Mouse (Mus musculus) MEL (cell line): ENCODE measurements at regions not wholly inside any gene's neighbourhood (a gene's known extent, or its start where the extent isn't known, plus 50 kb on each side); places are given as distances from the start of the nearest gene placed in this dataset.

Experiments used
- DNase-seq: peaks from one replicate; pipeline ENCODE4 v3.0.0; 2011; ENCODE audit warnings: low read depth, low spot score
- H3K27ac ChIP-seq: 2 replicates; pipeline ENCODE4 v1.5.1; 2012; ENCODE audit warnings: low read depth, mild to moderate bottlenecking, control low read depth, low read length, moderate library complexity; ENCODE audit not compliant: control insufficient read depth
- H3K27me3 ChIP-seq, 2 experiments: fragments of 150-350 bp in 1 of 2; sonication (generic) in 1 of 2; 2 replicates each; pipeline ENCODE4 v1.6.1; 2012; ENCODE audit warnings: low read length in 2 of 2, mild to moderate bottlenecking in 2 of 2, improper control_type of control experiment in 1 of 2, moderate library complexity in 1 of 2; ENCODE audit not compliant: insufficient read depth in 2 of 2, control insufficient read depth in 1 of 2
- H3K36me3 ChIP-seq, 2 experiments: 2 replicates each; pipeline ENCODE4 v1.6.1; 2012 to 2014; ENCODE audit warnings: low read length in 2 of 2, improper control_type of control experiment in 1 of 2, inconsistent platforms in 1 of 2, mild to moderate bottlenecking in 1 of 2; ENCODE audit not compliant: insufficient read depth in 2 of 2, control insufficient read depth in 1 of 2
- H3K4me1 ChIP-seq, 2 experiments: fragments of 150-350 bp in 1 of 2; sonication (generic) in 1 of 2; 2 replicates each; pipeline ENCODE4 v1.6.1; 2012; ENCODE audit warnings: low read length in 2 of 2, improper control_type of control experiment in 1 of 2, mild to moderate bottlenecking in 1 of 2; ENCODE audit not compliant: insufficient read depth in 2 of 2, control insufficient read depth in 1 of 2
- H3K4me3 ChIP-seq, 2 experiments: fragments of 150-350 bp in 1 of 2; sonication (generic) in 1 of 2; 2 replicates each; pipeline ENCODE4 v1.5.1; 2012; ENCODE audit warnings: low read depth in 2 of 2, low read length in 2 of 2, mild to moderate bottlenecking in 2 of 2, moderate library complexity in 2 of 2, control low read depth in 1 of 2, improper control_type of control experiment in 1 of 2; ENCODE audit not compliant: control insufficient read depth in 1 of 2, insufficient read depth in 1 of 2
- H3K79me2 ChIP-seq: 2 replicates; pipeline ENCODE4 v1.6.1; 2012; ENCODE audit warnings: mild to moderate bottlenecking, low read length, moderate library complexity; ENCODE audit not compliant: control insufficient read depth, poor library complexity, insufficient read depth
- H3K9ac ChIP-seq: 2 replicates; pipeline ENCODE4 v1.6.1; 2012; ENCODE audit warnings: low read depth, mild to moderate bottlenecking, control low read depth, low read length, moderate library complexity; ENCODE audit not compliant: control insufficient read depth, poor library complexity, severe bottlenecking
- H3K9me3 ChIP-seq: fragments of 150-350 bp; sonication (generic); replicated peaks from 2 replicates; pipeline ENCODE4 v1.6.1; 2012; ENCODE audit warnings: mild to moderate bottlenecking, low read length, improper control_type of control experiment, moderate library complexity; ENCODE audit not compliant: insufficient read depth
- BHLHE40 ChIP-seq: IDR thresholded peaks from 2 replicates; pipeline ENCODE4 v1.6.1; 2012; ENCODE audit warnings: low read depth, mild to moderate bottlenecking, inconsistent platforms, low read length, improper control_type of control experiment, borderline replicate concordance
- CHD1 ChIP-seq: IDR thresholded peaks from 2 replicates; pipeline ENCODE4 v1.6.1; 2012; ENCODE audit warnings: low read depth, mild to moderate bottlenecking, inconsistent platforms, low read length, improper control_type of control experiment
- CHD2 ChIP-seq: IDR thresholded peaks from 2 replicates; pipeline ENCODE4 v1.6.1; 2011; ENCODE audit warnings: low read length, improper control_type of control experiment
- CTCF ChIP-seq, 3 experiments: IDR thresholded peaks in 2 of 3; conservative IDR thresholded peaks in 1 of 3; 2 replicates each; pipeline ENCODE4 v1.5.1; 2011 to 2012; ENCODE audit warnings: low read length in 3 of 3, low read depth in 2 of 3, mild to moderate bottlenecking in 2 of 3, improper control_type of control experiment in 1 of 3, inconsistent platforms in 1 of 3, mixed read lengths in 1 of 3, moderate library complexity in 1 of 3; ENCODE audit not compliant: control insufficient read depth in 1 of 3, insufficient read depth in 1 of 3, poor library complexity in 1 of 3, severe bottlenecking in 1 of 3
- ETS1 ChIP-seq: IDR thresholded peaks from 2 replicates; pipeline ENCODE4 v1.6.1; 2012; ENCODE audit warnings: low read depth, mild to moderate bottlenecking, inconsistent platforms, low read length, improper control_type of control experiment, moderate library complexity
- GABPA ChIP-seq: IDR thresholded peaks from 2 replicates; pipeline ENCODE4 v1.6.1; 2012; ENCODE audit warnings: low read depth, mild to moderate bottlenecking, inconsistent platforms, low read length, improper control_type of control experiment, moderate library complexity
- GATA1 ChIP-seq: IDR thresholded peaks from 2 replicates; pipeline ENCODE4 v1.6.1; 2011; ENCODE audit warnings: low read depth, low read length, improper control_type of control experiment
- HCFC1 ChIP-seq: IDR thresholded peaks from 2 replicates; pipeline ENCODE4 v1.6.1; 2012; ENCODE audit warnings: low read depth, mild to moderate bottlenecking, inconsistent platforms, low read length, improper control_type of control experiment, moderate library complexity
- JUND ChIP-seq: IDR thresholded peaks from 2 replicates; pipeline ENCODE4 v1.6.1; 2011; ENCODE audit warnings: low read depth, mild to moderate bottlenecking, improper control_type of control experiment, low read length
- MAX ChIP-seq: IDR thresholded peaks from 2 replicates; pipeline ENCODE4 v1.6.1; 2011; ENCODE audit warnings: low read length, improper control_type of control experiment
- MEF2A ChIP-seq: IDR thresholded peaks from 2 replicates; pipeline ENCODE4 v1.6.1; 2014; ENCODE audit warnings: low read depth, mild to moderate bottlenecking, inconsistent platforms, low read length, improper control_type of control experiment; ENCODE audit not compliant: poor library complexity, insufficient replicate concordance, severe bottlenecking; ENCODE audit errors: extremely low read depth
- MYB ChIP-seq: IDR thresholded peaks from 2 replicates; pipeline ENCODE4 v1.6.1; 2011; ENCODE audit warnings: mild to moderate bottlenecking, low read depth, low read length, improper control_type of control experiment
- NELFE ChIP-seq: IDR thresholded peaks from 2 replicates; pipeline ENCODE4 v1.6.1; 2011; ENCODE audit warnings: low read depth, low read length, improper control_type of control experiment
- NRF1 ChIP-seq: IDR thresholded peaks from 2 replicates; pipeline ENCODE4 v1.6.1; 2014; ENCODE audit warnings: low read depth, mild to moderate bottlenecking, inconsistent platforms, low read length, improper control_type of control experiment, moderate library complexity; ENCODE audit not compliant: poor library complexity, insufficient read depth, severe bottlenecking
- POLR2A ChIP-seq, 2 experiments: IDR thresholded peaks; 2 replicates each; pipeline ENCODE4 v1.6.1; 2011 to 2012; ENCODE audit warnings: low read length in 2 of 2, mild to moderate bottlenecking in 2 of 2, control low read depth in 1 of 2, improper control_type of control experiment in 1 of 2, low read depth in 1 of 2, moderate library complexity in 1 of 2; ENCODE audit not compliant: control insufficient read depth in 1 of 2, insufficient read depth in 1 of 2, poor library complexity in 1 of 2
- POLR2AphosphoS2 ChIP-seq: IDR thresholded peaks from 2 replicates; pipeline ENCODE4 v1.6.1; 2011; ENCODE audit warnings: low read length, improper control_type of control experiment
- RCOR1 ChIP-seq: IDR thresholded peaks from 2 replicates; pipeline ENCODE4 v1.6.1; 2012; ENCODE audit warnings: low read depth, mild to moderate bottlenecking, inconsistent platforms, low read length, improper control_type of control experiment
- TBP ChIP-seq: IDR thresholded peaks from 2 replicates; pipeline ENCODE4 v1.8.0; 2011; ENCODE audit warnings: low read depth, low read length, improper control_type of control experiment
- TCF12 ChIP-seq: IDR thresholded peaks from 2 replicates; pipeline ENCODE4 v1.6.1; 2014; ENCODE audit warnings: low read depth, mild to moderate bottlenecking, inconsistent platforms, low read length, improper control_type of control experiment, moderate library complexity
- UBTF ChIP-seq: IDR thresholded peaks from 2 replicates; pipeline ENCODE4 v1.6.1; 2012; ENCODE audit warnings: low read depth, mild to moderate bottlenecking, inconsistent platforms, low read length, improper control_type of control experiment, moderate library complexity, borderline replicate concordance; ENCODE audit not compliant: insufficient read depth
- USF1 ChIP-seq: IDR thresholded peaks from 2 replicates; pipeline ENCODE4 v1.6.1; 2014; ENCODE audit warnings: low read depth, mild to moderate bottlenecking, inconsistent platforms, low read length, improper control_type of control experiment, moderate library complexity
- USF2 ChIP-seq, 2 experiments: IDR thresholded peaks; 2 replicates each; pipeline ENCODE4 v1.6.1; 2011 to 2012; ENCODE audit warnings: improper control_type of control experiment in 2 of 2, low read length in 2 of 2, borderline replicate concordance in 1 of 2, inconsistent platforms in 1 of 2, low read depth in 1 of 2, mild to moderate bottlenecking in 1 of 2; ENCODE audit not compliant: insufficient read depth in 1 of 2
- ZC3H11A ChIP-seq: IDR thresholded peaks from 2 replicates; pipeline ENCODE4 v1.6.1; 2012; ENCODE audit warnings: low read depth, mild to moderate bottlenecking, inconsistent platforms, low read length, improper control_type of control experiment
- ZMIZ1 ChIP-seq: IDR thresholded peaks from 2 replicates; pipeline ENCODE4 v1.6.1; 2012; ENCODE audit warnings: low read depth, mild to moderate bottlenecking, inconsistent platforms, low read length, improper control_type of control experiment, moderate library complexity
- ZNF384 ChIP-seq: IDR thresholded peaks from 2 replicates; pipeline ENCODE4 v1.6.1; 2012; ENCODE audit warnings: low read depth, mild to moderate bottlenecking, inconsistent platforms, low read length, improper control_type of control experiment

- Histone ChIP-seq H3K4me1 (no peaks in the 10 kb centered on the region), H3K9me3 (no peaks in the 10 kb centered on the region), H3K4me3 (no peak overlapping the region), H3K9ac (no peak overlapping the region), H3K79me2 (no peaks in the 10 kb centered on the region), H3K27me3 (no peaks in the 10 kb centered on the region), H3K27ac (no peak overlapping the region)
- TF ChIP-seq TCF12 (no peak), JUND (no peak), MAX (no peak), CTCF (IDR thresholded peaks at IDR 0.05 in 2 of 3, conservative IDR thresholded peaks at IDR 0.05 in 1 of 3; ENCODE audit: control insufficient read depth in 1 of 3, insufficient read depth in 1 of 3, low read depth in 2 of 3, low read length in 3 of 3, poor library complexity in 1 of 3, severe bottlenecking in 1 of 3) (no peak), NELFE (no peak), POLR2AphosphoS2 (no peak), POLR2A (IDR thresholded peaks at IDR 0.05; ENCODE audit: control insufficient read depth in 1 of 2, insufficient read depth in 1 of 2, low read depth in 1 of 2, low read length in 2 of 2, poor library complexity in 1 of 2) (no peak), NRF1 (no peak), ETS1 (no peak), MEF2A (no peak), TBP (no peak), GABPA (no peak), CHD1 (no peak), UBTF (no peak), BHLHE40 (no peak), ZC3H11A (no peak), MYB (no peak), USF1 (no peak)
- TF ChIP-seq, all 39 proteins: peak for 0
- no peak for DNase-seq
- no peaks in the 10 kb centered on the region for H3K36me3 ChIP-seq
Observed at GRCm38 (mm10) chr10:106122952-106123351, 281.8 kb upstream of the Mettl25 start.

GRCm38 (mm10) chr10:106172131-106172530 is 298.0 kb upstream of the Ppfia2 start:
- H3K4me1 ChIP-seq: no peaks in the 10 kb centered on the region
- H3K9me3 ChIP-seq: no peaks in the 10 kb centered on the region
- no peaks in the 10 kb centered on the region for H3K36me3 ChIP-seq
- no peak for DNase-seq
- H3K27ac ChIP-seq: no peak overlapping the region
- TF ChIP-seq RCOR1: no peak
- TF ChIP-seq MEF2A: no peak
- no peak for TF ChIP-seq GATA1
- TF ChIP-seq BHLHE40: no peak
- no peak for TF ChIP-seq ZNF384
- no peak for TF ChIP-seq HCFC1
- TF ChIP-seq USF2 (IDR thresholded peaks at IDR 0.05; ENCODE audit: borderline replicate concordance in 1 of 2, insufficient read depth in 1 of 2, low read depth in 1 of 2, low read length in 2 of 2): no peak
- TF ChIP-seq JUND: no peak
- no peak for TF ChIP-seq TCF12
- TF ChIP-seq CHD2: no peak
- no peak for TF ChIP-seq CHD1
- TF ChIP-seq ZMIZ1: no peak
- no peak for TF ChIP-seq MAX
- H3K9ac ChIP-seq: no peak overlapping the region
- H3K79me2 ChIP-seq: no peaks in the 10 kb centered on the region
- no peaks in the 10 kb centered on the region for H3K27me3 ChIP-seq
- H3K4me3 ChIP-seq: no peak overlapping the region
